Mouse (Mus musculus): ENCODE results near the gene Tnc.

GRCm38 (mm10) chr4:64065266-64065665 is 18.5 kb upstream of the Tnc start:
- no peak for TF ChIP-seq POLR2A (IDR thresholded peaks at IDR 0.05; ENCODE audit: borderline replicate concordance, extremely low read depth, insufficient read depth, insufficient read length, poor library complexity, severe bottlenecking)
- TF ChIP-seq CTCF (IDR thresholded peaks at IDR 0.05; ENCODE audit: borderline replicate concordance, extremely low read depth, insufficient read depth, insufficient read length): no peak
